Comparison of ENCODE assay signal across 1 mouse cellular context in genomic region chr8:84936962-84937546, GRCm38 (mm10).
TF ChIP-seq lines count a peak whose summit lies in the region.

Gene Mast1, minus strand, starts transcription at chr8:84937359.

TF ChIP-seq in CH12.LX, 34 proteins besides CTCF, POLR2A, EP300 and RAD21 (continued from another document):
- TF ChIP-seq JUN (IDR thresholded peaks at IDR 0.05; ENCODE audit: insufficient read depth, low read depth, low read length) (no peak), RCOR1 (conservative IDR thresholded peaks at IDR 0.05; ENCODE audit: low read depth, low read length) (no peak), NRF1 (IDR thresholded peaks at IDR 0.05; ENCODE audit: low read depth, low read length) (no peak), ZMIZ1 (IDR thresholded peaks at IDR 0.05; ENCODE audit: low read depth, low read length) (no peak), SMC3 (IDR thresholded peaks at IDR 0.05; ENCODE audit: low read depth, low read length) (peak; percentile 31; the same call in 1 of the 2 replicates)
